Mouse (Mus musculus) gastrocnemius, adult 8-10 months (tissue): Measurements from ENCODE around the gene B4galt5. TPM values are rescaled to one million over a fixed set of nuclear protein-coding genes. Genes with fewer than 3 reads are reported as not detected.

Experiments
- DNase-seq, 2 experiments: peaks; one replicate each; pipeline ENCODE4 v3.0.0; 2022; ENCODE audit warnings: low spot score in 2 of 2
- total RNA-seq, 4 experiments: library from RNA; stranded (reverse); gene quantifications; 2 replicates each; pipeline ENCODE4 v1.2.4; 2022

B4galt5 gene
- total RNA-seq, 4 experiments from 2014 or later: 6.2 to 13.3 (median 8.8) TPM

- DNase-seq: peak; percentile 1 to 2
Observed at GRCm38 (mm10) chr2:167305382-167306272, 43.4 kb downstream of the B4galt5 start.

GRCm38 (mm10) chr2:167304651-167305381 is 44.2 kb downstream of the B4galt5 start:
- peak; percentile 1 for DNase-seq

- peak; percentile 1 for DNase-seq
Observed at GRCm38 (mm10) chr2:167303806-167304205, 45.2 kb downstream of the B4galt5 start.

GRCm38 (mm10) chr2:167303196-167303595 is 45.8 kb downstream of the B4galt5 start:
- peak; percentile 1 for DNase-seq

GRCm38 (mm10) chr2:167302641-167303040 is 46.3 kb downstream of the B4galt5 start:
- DNase-seq: peak in 1 of 2 experiments; percentile 1

- peak in 1 of 2 experiments; percentile 1 for DNase-seq
Observed at GRCm38 (mm10) chr2:167302031-167302430, 47.0 kb downstream of the B4galt5 start.

GRCm38 (mm10) chr2:167301601-167302000 is 47.4 kb downstream of the B4galt5 start:
- DNase-seq: peak; percentile 1

GRCm38 (mm10) chr2:167300943-167301497 is 48.0 kb downstream of the B4galt5 start:
- peak; percentile 1 for DNase-seq

GRCm38 (mm10) chr2:167299861-167300667 is 48.9 kb downstream of the B4galt5 start:
- DNase-seq: peak; percentile 4 to 11

GRCm38 (mm10) chr2:167298729-167299705 is 50.0 kb downstream of the B4galt5 start:
- DNase-seq: peak; percentile 2

- peak in 1 of 2 experiments; percentile 1 for DNase-seq
Observed at GRCm38 (mm10) chr2:167297985-167298384, 51.0 kb downstream of the B4galt5 start.

- DNase-seq: peak in 1 of 2 experiments; percentile 2
Observed at GRCm38 (mm10) chr2:167294926-167295325, 54.1 kb downstream of the B4galt5 start.

GRCm38 (mm10) chr2:167294216-167294615 is 54.8 kb downstream of the B4galt5 start:
- peak; percentile 1 to 2 for DNase-seq

- peak; percentile 2 for DNase-seq
Observed at GRCm38 (mm10) chr2:167293289-167294085, 55.5 kb downstream of the B4galt5 start.

GRCm38 (mm10) chr2:167292854-167293253 is 56.1 kb downstream of the B4galt5 start:
- peak; percentile 1 to 2 for DNase-seq

- peak; percentile 2 to 3 for DNase-seq
Observed at GRCm38 (mm10) chr2:167292151-167292591, 56.8 kb downstream of the B4galt5 start.

- DNase-seq: no peak
Observed at GRCm38 (mm10) chr2:167291656-167292055, 57.3 kb downstream of the B4galt5 start.

- peak; percentile 1 to 2 for DNase-seq
Observed at GRCm38 (mm10) chr2:167281461-167281860, 67.5 kb downstream of the B4galt5 start.

- no peak for DNase-seq
Observed at GRCm38 (mm10) chr2:167280986-167281310, 68.0 kb downstream of the B4galt5 start.
